Mouse (Mus musculus): ENCODE results near the gene Cdk19. TPM values are rescaled to one million over a fixed set of nuclear protein-coding genes. Genes with fewer than 3 reads are reported as not detected.
A peak's percentile ranks its signal among the peaks of the same experiment; 100 is the strongest.

The Cdk19 gene
- polyA plus RNA-seq, 1 experiment from 2014 or later, result 9.1 TPM

DNA sequence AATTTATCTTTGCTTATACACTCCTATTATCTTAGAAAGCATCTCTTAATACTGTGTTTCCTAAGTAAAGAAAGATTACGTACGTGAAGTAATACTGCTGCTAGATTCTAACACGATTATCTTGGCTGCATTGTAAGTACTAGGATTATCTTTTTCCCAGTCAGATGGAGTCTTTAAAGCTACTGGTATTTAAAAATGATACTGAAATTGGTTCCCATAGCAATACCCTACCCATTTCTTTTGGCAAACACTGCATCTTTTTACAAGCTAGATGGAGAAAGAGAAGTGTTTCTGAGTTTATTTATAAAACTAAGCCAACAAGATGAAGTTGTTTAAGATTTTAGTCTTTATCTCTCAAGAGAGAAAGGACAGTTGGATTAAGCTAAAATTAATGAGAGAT lies 67.3 kb downstream of the Cdk19 start:
- no peak overlapping the region for H3K9ac ChIP-seq (ENCODE audit: low read length)
- no peak overlapping the region for H3K27ac ChIP-seq (replicated peaks in 1 of 2; ENCODE audit: control insufficient read depth in 1 of 2, insufficient read depth in 1 of 2, low read depth in 2 of 2, low read length in 2 of 2)
- no peaks in the 10 kb centered on the region for H3K27me3 ChIP-seq (ENCODE audit: control insufficient read depth, insufficient read depth, low read length)
- no peak for ATAC-seq (ENCODE audit: insufficient number of reproducible peaks, insufficient read depth, low FRiP score, low read depth)
- WGBS, result 87% methylated on average over 3 of the region's 3 CpGs
- H3K4me3 ChIP-seq (ENCODE audit: control insufficient read depth in 1 of 2, insufficient read depth in 1 of 2, low read depth in 1 of 2, low read length in 2 of 2), result no peak overlapping the region
- H3K4me1 ChIP-seq (ENCODE audit: control insufficient read depth in 2 of 2, insufficient read depth in 2 of 2, low read length in 2 of 2), result peaks cover 0 to 4% of the 10 kb centered on the region in 2 experiments; a peak in 2 of 4 replicates
- H3K9me3 ChIP-seq (ENCODE audit: control insufficient read depth, low read length), result no peaks in the 10 kb centered on the region
- no peaks in the 10 kb centered on the region for H3K36me3 ChIP-seq (ENCODE audit: control insufficient read depth, insufficient read depth, low read length)
- H3K4me2 ChIP-seq (ENCODE audit: low read length), result no peak overlapping the region

DNA sequence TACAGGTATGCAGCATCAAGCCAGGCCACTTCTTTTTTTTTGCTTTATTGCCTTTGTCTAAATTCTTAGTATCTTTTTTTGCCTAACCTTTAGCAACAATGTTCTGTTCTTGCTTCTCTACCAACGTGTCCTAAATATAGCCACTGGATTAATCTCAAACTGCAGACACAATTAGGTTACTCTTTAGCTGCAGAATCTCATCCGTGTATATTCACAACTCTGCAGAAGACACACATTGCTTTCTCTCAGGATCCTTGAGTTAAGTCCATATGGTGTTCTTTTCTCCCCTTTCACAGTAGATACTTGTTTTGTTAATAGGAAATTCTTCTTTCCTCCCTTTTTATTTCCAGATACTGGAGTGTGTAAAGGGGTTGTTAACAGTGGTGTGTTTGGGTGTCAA lies 70.0 kb downstream of the Cdk19 start:
- Histone ChIP-seq H3K9me3 (ENCODE audit: control insufficient read depth, low read length) (no peaks in the 10 kb centered on the region), H3K27me3 (ENCODE audit: control insufficient read depth, insufficient read depth, low read length) (no peaks in the 10 kb centered on the region), H3K4me3 (ENCODE audit: control insufficient read depth in 1 of 2, insufficient read depth in 1 of 2, low read depth in 1 of 2, low read length in 2 of 2) (no peak overlapping the region), H3K4me1 (ENCODE audit: control insufficient read depth in 2 of 2, insufficient read depth in 2 of 2, low read length in 2 of 2) (peaks cover 0 to 4% of the 10 kb centered on the region in 2 experiments; a peak in 2 of 4 replicates), H3K27ac (replicated peaks in 1 of 2; ENCODE audit: control insufficient read depth in 1 of 2, insufficient read depth in 1 of 2, low read depth in 2 of 2, low read length in 2 of 2) (no peak overlapping the region), H3K9ac (ENCODE audit: low read length) (no peak overlapping the region), H3K4me2 (ENCODE audit: low read length) (no peak overlapping the region), H3K36me3 (ENCODE audit: control insufficient read depth, insufficient read depth, low read length) (no peaks in the 10 kb centered on the region)
- WGBS, result 40% methylated on average over 2 of the region's 2 CpGs
- ATAC-seq (ENCODE audit: insufficient number of reproducible peaks, insufficient read depth, low FRiP score, low read depth), result no peak

DNA sequence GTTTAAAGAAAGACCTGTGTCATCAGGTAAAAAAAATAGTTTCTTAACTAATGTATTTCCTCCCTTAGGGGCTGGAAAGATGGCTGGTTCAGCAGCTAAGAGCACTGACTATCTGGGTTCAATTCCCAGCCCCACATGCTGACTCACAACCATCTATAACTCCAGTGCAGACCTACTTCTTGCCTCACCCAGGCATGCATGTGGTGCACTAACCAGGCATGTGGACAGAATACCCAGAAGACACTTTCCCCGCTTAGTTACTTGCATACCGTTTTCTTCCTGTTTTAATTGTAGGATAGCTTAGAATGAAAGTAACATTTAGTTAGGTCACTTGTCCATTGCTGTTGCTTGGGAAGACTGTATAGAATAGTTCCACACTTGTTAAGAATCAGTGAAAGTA lies 72.0 kb downstream of the Cdk19 start:
- Histone ChIP-seq H3K27me3 (ENCODE audit: control insufficient read depth, insufficient read depth, low read length) (no peaks in the 10 kb centered on the region), H3K27ac (replicated peaks in 1 of 2; ENCODE audit: control insufficient read depth in 1 of 2, insufficient read depth in 1 of 2, low read depth in 2 of 2, low read length in 2 of 2) (no peak overlapping the region), H3K9me3 (ENCODE audit: control insufficient read depth, low read length) (no peaks in the 10 kb centered on the region), H3K4me1 (ENCODE audit: control insufficient read depth in 2 of 2, insufficient read depth in 2 of 2, low read length in 2 of 2) (peaks cover 0 to 4% of the 10 kb centered on the region in 2 experiments; a peak in 2 of 4 replicates), H3K4me2 (ENCODE audit: low read length) (no peak overlapping the region), H3K4me3 (ENCODE audit: control insufficient read depth in 1 of 2, insufficient read depth in 1 of 2, low read depth in 1 of 2, low read length in 2 of 2) (no peak overlapping the region), H3K36me3 (ENCODE audit: control insufficient read depth, insufficient read depth, low read length) (no peaks in the 10 kb centered on the region), H3K9ac (ENCODE audit: low read length) (no peak overlapping the region)
- WGBS, result 95% methylated on average over 2 of the region's 2 CpGs
- ATAC-seq (ENCODE audit: insufficient number of reproducible peaks, insufficient read depth, low FRiP score, low read depth), result no peak

DNA sequence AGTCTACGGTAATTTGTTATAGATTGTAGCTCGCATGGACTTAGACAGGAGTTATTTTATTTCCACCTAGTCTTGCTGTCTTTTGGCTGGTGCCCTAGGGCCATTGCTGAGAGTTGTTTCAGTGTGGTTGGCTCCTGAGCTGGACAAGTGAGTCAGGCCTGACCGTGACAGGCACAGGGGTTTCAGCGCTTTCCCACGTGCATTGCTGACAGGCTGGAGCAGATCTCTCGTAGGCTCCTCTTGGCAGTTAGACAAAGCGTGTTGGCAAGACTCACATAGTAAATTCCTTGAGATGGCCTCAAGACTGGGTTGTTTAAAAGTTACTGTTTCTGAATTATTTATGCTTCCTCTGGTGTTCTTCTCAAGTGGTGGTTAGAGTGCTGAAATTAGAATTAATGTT lies 77.6 kb downstream of the Cdk19 start:
- ATAC-seq (ENCODE audit: insufficient number of reproducible peaks, insufficient read depth, low FRiP score, low read depth), result no peak

DNA sequence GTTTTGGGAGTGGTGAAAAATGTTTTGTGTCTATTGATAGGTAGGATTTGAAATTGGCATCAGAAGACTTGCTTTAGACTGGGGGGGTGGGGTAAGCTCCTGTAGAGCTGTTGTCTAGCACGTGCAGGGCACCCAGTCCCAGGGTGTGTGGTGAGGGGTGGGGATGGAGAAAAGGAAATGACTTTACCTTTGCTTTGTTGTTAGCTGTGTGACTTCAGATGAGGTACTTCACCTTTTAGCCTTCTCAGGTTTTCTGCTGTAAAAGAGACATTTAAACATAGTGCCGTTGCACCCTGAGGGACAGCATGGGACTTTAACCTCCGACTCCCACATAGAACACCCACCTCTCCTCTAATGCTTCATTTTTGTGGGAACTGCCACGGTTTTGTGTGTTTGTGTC lies 80.5 kb downstream of the Cdk19 start:
- no peak overlapping the region for H3K4me3 ChIP-seq (ENCODE audit: control insufficient read depth in 1 of 2, insufficient read depth in 1 of 2, low read depth in 1 of 2, low read length in 2 of 2)
- no peak overlapping the region for H3K4me2 ChIP-seq (ENCODE audit: low read length)
- no peak overlapping the region for H3K9ac ChIP-seq (ENCODE audit: low read length)
- no peaks in the 10 kb centered on the region for H3K27me3 ChIP-seq (ENCODE audit: control insufficient read depth, insufficient read depth, low read length)
- H3K27ac ChIP-seq (replicated peaks in 1 of 2; ENCODE audit: control insufficient read depth in 1 of 2, insufficient read depth in 1 of 2, low read depth in 2 of 2, low read length in 2 of 2), result no peak overlapping the region
- ATAC-seq (ENCODE audit: insufficient number of reproducible peaks, insufficient read depth, low FRiP score, low read depth), result no peak
- H3K36me3 ChIP-seq (ENCODE audit: control insufficient read depth, insufficient read depth, low read length), result no peaks in the 10 kb centered on the region
- H3K4me1 ChIP-seq (ENCODE audit: control insufficient read depth in 2 of 2, insufficient read depth in 2 of 2, low read length in 2 of 2), result peaks cover 5 to 18% of the 10 kb centered on the region in 2 experiments; a peak in 3 of 4 replicates
- no peaks in the 10 kb centered on the region for H3K9me3 ChIP-seq (ENCODE audit: control insufficient read depth, low read length)
- WGBS, result 75% methylated on average over 4 of the region's 4 CpGs

More for the DNA sequence above, 77.6 kb downstream of the Cdk19 start:
- Histone ChIP-seq H3K4me1 (ENCODE audit: control insufficient read depth in 2 of 2, insufficient read depth in 2 of 2, low read length in 2 of 2) (peaks cover 5 to 14% of the 10 kb centered on the region in 2 experiments; a peak in 3 of 4 replicates), H3K27ac (replicated peaks in 1 of 2; ENCODE audit: control insufficient read depth in 1 of 2, insufficient read depth in 1 of 2, low read depth in 2 of 2, low read length in 2 of 2) (peak overlapping the region in 1 of 2 experiments; percentile 12; a peak in 1 of 4 replicates), H3K4me2 (ENCODE audit: low read length) (no peak overlapping the region), H3K4me3 (ENCODE audit: control insufficient read depth in 1 of 2, insufficient read depth in 1 of 2, low read depth in 1 of 2, low read length in 2 of 2) (no peak overlapping the region), H3K27me3 (ENCODE audit: control insufficient read depth, insufficient read depth, low read length) (no peaks in the 10 kb centered on the region), H3K36me3 (ENCODE audit: control insufficient read depth, insufficient read depth, low read length) (no peaks in the 10 kb centered on the region), H3K9me3 (ENCODE audit: control insufficient read depth, low read length) (no peaks in the 10 kb centered on the region), H3K9ac (ENCODE audit: low read length) (no peak overlapping the region)
- WGBS, result 38% methylated on average over 7 of the region's 7 CpGs

DNA sequence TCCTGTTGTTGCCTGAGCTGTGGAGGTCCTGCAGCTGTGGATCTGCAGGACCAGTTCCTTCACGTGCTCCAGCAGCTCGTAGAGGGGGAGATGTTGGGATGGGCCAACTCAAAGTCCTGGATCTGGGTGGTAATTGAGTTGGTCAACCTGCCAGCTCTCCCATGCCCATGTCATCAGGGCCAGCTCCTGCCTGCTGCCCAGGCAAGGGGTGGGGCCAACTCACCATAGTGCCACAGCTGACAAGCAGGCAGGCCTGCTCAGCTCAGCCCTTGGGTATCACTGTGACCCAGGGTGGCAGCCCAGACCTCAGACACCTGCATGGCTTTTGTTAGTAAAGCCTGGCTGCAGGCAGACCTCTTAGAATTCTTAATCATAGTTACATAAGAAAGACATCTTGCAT lies 81.3 kb downstream of the Cdk19 start:
- Histone ChIP-seq H3K4me3 (ENCODE audit: control insufficient read depth in 1 of 2, insufficient read depth in 1 of 2, low read depth in 1 of 2, low read length in 2 of 2) (no peak overlapping the region), H3K27ac (replicated peaks in 1 of 2; ENCODE audit: control insufficient read depth in 1 of 2, insufficient read depth in 1 of 2, low read depth in 2 of 2, low read length in 2 of 2) (no peak overlapping the region), H3K4me1 (ENCODE audit: control insufficient read depth in 2 of 2, insufficient read depth in 2 of 2, low read length in 2 of 2) (peaks cover 10 to 22% of the 10 kb centered on the region in 2 experiments; a peak in 3 of 4 replicates), H3K9ac (ENCODE audit: low read length) (no peak overlapping the region), H3K36me3 (ENCODE audit: control insufficient read depth, insufficient read depth, low read length) (no peaks in the 10 kb centered on the region), H3K9me3 (ENCODE audit: control insufficient read depth, low read length) (no peaks in the 10 kb centered on the region), H3K27me3 (ENCODE audit: control insufficient read depth, insufficient read depth, low read length) (no peaks in the 10 kb centered on the region), H3K4me2 (ENCODE audit: low read length) (no peak overlapping the region)
- no peak for ATAC-seq (ENCODE audit: insufficient number of reproducible peaks, insufficient read depth, low FRiP score, low read depth)
- 88% methylated on average over 2 of the region's 2 CpGs for WGBS

DNA sequence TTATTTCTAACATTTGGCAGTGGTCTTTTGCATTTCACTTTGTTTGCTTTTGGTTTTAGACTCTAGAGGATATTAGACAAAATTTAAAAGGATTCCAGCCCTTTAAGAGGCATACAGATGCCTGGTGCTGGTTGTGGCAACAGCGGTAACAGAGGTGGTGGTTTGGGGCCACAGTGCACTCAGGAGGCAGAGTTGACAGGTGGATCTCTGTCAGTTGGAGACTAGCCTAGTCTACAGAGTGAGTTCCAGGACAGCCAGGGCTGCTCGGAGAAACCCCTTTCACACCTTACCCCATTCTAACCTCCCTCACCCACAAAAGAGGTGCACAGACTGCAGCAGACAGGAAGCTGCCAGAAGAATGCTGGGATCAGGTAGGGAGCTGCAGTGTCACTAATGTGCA lies 82.4 kb downstream of the Cdk19 start:
- no peaks in the 10 kb centered on the region for H3K36me3 ChIP-seq (ENCODE audit: control insufficient read depth, insufficient read depth, low read length)
- H3K9me3 ChIP-seq (ENCODE audit: control insufficient read depth, low read length), result no peaks in the 10 kb centered on the region
- no peak overlapping the region for H3K4me3 ChIP-seq (ENCODE audit: control insufficient read depth in 1 of 2, insufficient read depth in 1 of 2, low read depth in 1 of 2, low read length in 2 of 2)
- H3K27me3 ChIP-seq (ENCODE audit: control insufficient read depth, insufficient read depth, low read length), result no peaks in the 10 kb centered on the region
- WGBS, result 71% methylated on average over 2 of the region's 2 CpGs
- no peak overlapping the region for H3K4me2 ChIP-seq (ENCODE audit: low read length)
- no peak overlapping the region for H3K27ac ChIP-seq (replicated peaks in 1 of 2; ENCODE audit: control insufficient read depth in 1 of 2, insufficient read depth in 1 of 2, low read depth in 2 of 2, low read length in 2 of 2)
- H3K9ac ChIP-seq (ENCODE audit: low read length), result no peak overlapping the region
- H3K4me1 ChIP-seq (ENCODE audit: control insufficient read depth in 2 of 2, insufficient read depth in 2 of 2, low read length in 2 of 2), result peaks cover 11 to 18% of the 10 kb centered on the region in 2 experiments; a peak in 3 of 4 replicates
- ATAC-seq (ENCODE audit: insufficient number of reproducible peaks, insufficient read depth, low FRiP score, low read depth), result no peak

DNA sequence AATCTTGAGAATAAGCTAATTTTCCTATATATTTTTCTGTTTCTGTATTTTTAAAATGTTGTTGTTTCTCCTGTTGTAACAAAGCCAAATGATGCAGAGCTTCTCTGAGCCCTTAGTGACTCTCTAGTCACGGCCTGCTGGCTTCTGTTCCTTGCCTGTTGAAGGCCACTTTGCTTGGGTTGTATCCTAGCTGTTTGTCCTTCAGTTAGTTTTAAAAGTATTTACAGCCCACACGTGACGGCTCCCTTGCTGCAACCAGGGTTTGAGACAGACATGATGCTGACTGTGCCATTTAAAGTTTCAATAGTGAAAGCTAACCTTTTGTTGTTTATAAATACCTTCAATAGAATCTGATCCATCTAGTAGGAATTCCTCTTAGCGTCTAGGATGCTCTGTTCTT lies 83.3 kb downstream of the Cdk19 start:
- peaks cover 8 to 9% of the 10 kb centered on the region in 2 experiments; a peak in 2 of 4 replicates for H3K4me1 ChIP-seq (ENCODE audit: control insufficient read depth in 2 of 2, insufficient read depth in 2 of 2, low read length in 2 of 2)
- no peak overlapping the region for H3K27ac ChIP-seq (replicated peaks in 1 of 2; ENCODE audit: control insufficient read depth in 1 of 2, insufficient read depth in 1 of 2, low read depth in 2 of 2, low read length in 2 of 2)
- no peaks in the 10 kb centered on the region for H3K36me3 ChIP-seq (ENCODE audit: control insufficient read depth, insufficient read depth, low read length)
- no peak overlapping the region for H3K4me3 ChIP-seq (ENCODE audit: control insufficient read depth in 1 of 2, insufficient read depth in 1 of 2, low read depth in 1 of 2, low read length in 2 of 2)
- no peaks in the 10 kb centered on the region for H3K9me3 ChIP-seq (ENCODE audit: control insufficient read depth, low read length)
- no peak overlapping the region for H3K9ac ChIP-seq (ENCODE audit: low read length)
- 52% methylated on average over 4 of the region's 4 CpGs for WGBS
- no peak overlapping the region for H3K4me2 ChIP-seq (ENCODE audit: low read length)
- H3K27me3 ChIP-seq (ENCODE audit: control insufficient read depth, insufficient read depth, low read length), result no peaks in the 10 kb centered on the region
- no peak for ATAC-seq (ENCODE audit: insufficient number of reproducible peaks, insufficient read depth, low FRiP score, low read depth)
